Mouse (Mus musculus): ENCODE data around the gene Kif19a. TPM values are rescaled to one million over a fixed set of nuclear protein-coding genes. Genes with fewer than 3 reads are reported as not detected.
A peak's percentile ranks its signal among the peaks of the same experiment; 100 is the strongest.

The Kif19a gene
- polyA plus RNA-seq, 1 experiment from 2014 or later: 0.53 TPM

DNA sequence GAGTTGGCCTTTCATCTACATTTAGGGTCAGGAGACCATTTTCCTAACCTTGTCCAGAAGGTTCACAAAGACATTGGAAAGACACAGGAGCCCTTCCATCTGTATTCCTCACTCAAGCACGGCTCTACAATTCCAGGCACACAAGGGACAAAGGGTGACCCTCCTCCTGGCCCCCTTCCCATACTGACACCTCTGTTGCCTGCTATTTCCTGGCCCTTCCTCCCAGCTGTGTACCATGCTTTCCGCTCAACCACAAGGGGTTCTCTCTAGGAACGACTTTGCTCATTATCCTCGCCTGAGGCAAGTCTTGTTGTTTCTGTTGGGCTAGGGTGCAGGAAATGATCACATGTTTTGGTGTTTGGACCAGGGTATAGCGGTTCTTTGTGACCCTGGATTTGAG is 36.9 kb upstream of the Kif19a start:
- no peak overlapping the region for H3K27ac ChIP-seq (ENCODE audit: low read length)
- WGBS: 58% methylated on average over 5 of the region's 5 CpGs
- H3K36me3 ChIP-seq (ENCODE audit: control insufficient read depth, insufficient read depth, low read length): no peaks in the 10 kb centered on the region
- peaks cover 15% of the 10 kb centered on the region for H3K4me1 ChIP-seq (ENCODE audit: control insufficient read depth, insufficient read depth, low read length)
- no peak overlapping the region for H3K4me2 ChIP-seq (ENCODE audit: low read depth, low read length)
- H3K4me3 ChIP-seq (replicated peaks; ENCODE audit: low read length): no peak overlapping the region
- no peaks in the 10 kb centered on the region for H3K9me3 ChIP-seq (replicated peaks; ENCODE audit: control insufficient read depth, low read length)
- no peak for ATAC-seq (ENCODE audit: insufficient read depth, low FRiP score)
- no peaks in the 10 kb centered on the region for H3K27me3 ChIP-seq (ENCODE audit: control insufficient read depth, insufficient read depth, low read length)
- no peak overlapping the region for H3K9ac ChIP-seq (ENCODE audit: low read length)

DNA sequence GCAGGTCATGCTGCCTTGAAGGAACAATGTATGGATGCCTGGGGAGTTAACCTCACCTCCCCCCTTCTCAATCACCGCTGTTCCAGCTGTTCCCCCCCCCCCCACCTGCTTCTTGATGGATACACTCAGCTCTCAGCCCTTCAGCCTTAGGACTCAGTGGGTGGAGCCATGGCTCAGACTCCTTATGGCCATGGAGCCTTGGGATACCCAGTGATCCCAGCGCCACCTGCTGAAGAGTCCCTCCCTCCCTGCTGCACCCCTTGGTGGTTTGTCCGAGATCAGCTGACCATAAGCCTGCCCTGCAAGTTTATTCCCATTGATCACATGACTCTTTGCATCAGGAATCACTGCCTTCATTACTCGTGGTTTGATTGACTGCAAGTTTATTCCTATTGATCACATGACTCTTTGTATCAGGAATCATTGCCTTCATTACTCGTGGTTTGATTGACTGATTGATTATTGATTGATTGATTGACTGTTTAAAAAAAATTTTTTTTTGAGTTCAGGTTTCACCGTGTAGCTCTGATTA is 35.3 kb upstream of the Kif19a start:
- Histone ChIP-seq H3K9me3 (replicated peaks; ENCODE audit: control insufficient read depth, low read length) (no peaks in the 10 kb centered on the region), H3K27me3 (ENCODE audit: control insufficient read depth, insufficient read depth, low read length) (no peaks in the 10 kb centered on the region)
- 40% methylated on average over 6 of the region's 6 CpGs for WGBS

DNA sequence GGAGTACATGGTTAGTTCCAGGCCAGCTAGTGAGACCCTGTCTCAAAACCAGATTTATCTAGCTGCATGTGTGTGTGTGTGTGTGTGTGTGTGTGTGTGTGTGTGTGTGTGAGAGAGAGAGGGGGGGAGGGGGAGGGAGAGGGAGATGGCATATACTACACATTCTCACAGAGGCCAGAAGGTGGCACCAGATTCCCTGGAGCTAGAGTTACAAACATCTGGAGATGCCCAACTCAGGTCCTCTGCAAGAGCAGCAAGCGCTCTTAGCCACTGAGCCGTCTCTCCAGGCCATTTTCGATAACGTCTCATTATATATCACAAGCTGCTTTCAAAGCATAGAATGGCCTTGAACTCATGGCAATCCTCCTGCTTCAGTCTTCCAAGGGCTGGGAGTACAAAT is 33.5 kb upstream of the Kif19a start:
- Histone ChIP-seq H3K4me2 (ENCODE audit: low read depth, low read length) (no peak overlapping the region), H3K4me3 (replicated peaks; ENCODE audit: low read length) (no peak overlapping the region), H3K9me3 (replicated peaks; ENCODE audit: control insufficient read depth, low read length) (no peaks in the 10 kb centered on the region), H3K36me3 (ENCODE audit: control insufficient read depth, insufficient read depth, low read length) (no peaks in the 10 kb centered on the region), H3K27me3 (ENCODE audit: control insufficient read depth, insufficient read depth, low read length) (no peaks in the 10 kb centered on the region), H3K27ac (ENCODE audit: low read length) (no peak overlapping the region), H3K9ac (ENCODE audit: low read length) (no peak overlapping the region), H3K4me1 (ENCODE audit: control insufficient read depth, insufficient read depth, low read length) (peaks cover 5% of the 10 kb centered on the region)
- 91% methylated on average over 4 of the region's 4 CpGs for WGBS
- no peak for ATAC-seq (ENCODE audit: insufficient read depth, low FRiP score)

More for the DNA sequence above, 35.3 kb upstream of the Kif19a start:
- Histone ChIP-seq H3K9ac (ENCODE audit: low read length) (no peak overlapping the region), H3K4me2 (ENCODE audit: low read depth, low read length) (no peak overlapping the region), H3K4me3 (replicated peaks; ENCODE audit: low read length) (no peak overlapping the region), H3K4me1 (ENCODE audit: control insufficient read depth, insufficient read depth, low read length) (peaks cover 13% of the 10 kb centered on the region), H3K36me3 (ENCODE audit: control insufficient read depth, insufficient read depth, low read length) (no peaks in the 10 kb centered on the region), H3K27ac (ENCODE audit: low read length) (no peak overlapping the region)
- ATAC-seq (ENCODE audit: insufficient read depth, low FRiP score): no peak

DNA sequence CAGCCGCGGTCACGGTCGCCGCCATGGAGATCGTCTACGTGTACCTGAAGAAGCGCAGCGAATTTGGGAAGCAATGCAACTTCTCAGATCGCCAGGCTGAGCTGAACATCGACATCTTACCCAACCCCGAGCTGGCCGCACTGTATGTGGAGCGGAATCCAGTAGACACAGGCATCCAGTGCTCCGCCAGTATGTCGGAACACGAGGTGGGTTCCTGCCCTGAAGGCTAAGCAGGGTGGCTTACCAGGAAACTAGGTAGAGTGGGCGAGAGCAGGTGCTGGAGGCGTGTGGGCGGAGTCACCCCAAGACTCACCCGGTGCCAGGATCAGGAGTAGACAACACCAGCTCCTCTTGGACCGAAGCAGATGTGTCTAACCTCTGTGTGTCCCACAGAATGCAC is 32.3 kb upstream of the Kif19a start:
- H3K36me3 ChIP-seq (ENCODE audit: control insufficient read depth, insufficient read depth, low read length): no peaks in the 10 kb centered on the region
- WGBS: 75% methylated on average over 22 of the region's 22 CpGs
- no peak overlapping the region for H3K27ac ChIP-seq (ENCODE audit: low read length)
- H3K4me1 ChIP-seq (ENCODE audit: control insufficient read depth, insufficient read depth, low read length): no peaks in the 10 kb centered on the region
- no peaks in the 10 kb centered on the region for H3K9me3 ChIP-seq (replicated peaks; ENCODE audit: control insufficient read depth, low read length)
- no peaks in the 10 kb centered on the region for H3K27me3 ChIP-seq (ENCODE audit: control insufficient read depth, insufficient read depth, low read length)
- no peak for ATAC-seq (ENCODE audit: insufficient read depth, low FRiP score)
- no peak overlapping the region for H3K4me2 ChIP-seq (ENCODE audit: low read depth, low read length)
- H3K9ac ChIP-seq (ENCODE audit: low read length): no peak overlapping the region
- H3K4me3 ChIP-seq (replicated peaks; ENCODE audit: low read length): no peak overlapping the region

DNA sequence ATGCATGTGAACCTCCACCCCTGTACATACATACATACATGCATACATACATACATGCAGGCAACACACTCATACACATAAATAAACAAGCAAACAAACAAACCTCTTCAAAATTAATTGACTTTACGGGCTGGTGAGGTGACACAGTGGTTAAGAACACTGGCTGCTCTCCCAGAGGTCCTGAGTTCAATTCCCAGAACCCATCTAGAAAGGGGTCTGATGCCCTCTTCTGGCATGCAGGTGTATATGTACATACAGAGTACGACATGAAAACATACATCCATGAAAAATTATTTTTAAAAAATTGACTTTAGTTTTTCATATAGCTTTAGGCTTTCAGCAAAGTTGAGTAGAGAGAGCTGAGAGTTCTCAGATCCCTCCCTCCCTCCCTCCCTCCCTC is 29.1 kb upstream of the Kif19a start:
- no peak overlapping the region for H3K27ac ChIP-seq (ENCODE audit: low read length)
- no peak overlapping the region for H3K9ac ChIP-seq (ENCODE audit: low read length)
- H3K9me3 ChIP-seq (replicated peaks; ENCODE audit: control insufficient read depth, low read length): no peaks in the 10 kb centered on the region
- H3K4me3 ChIP-seq (replicated peaks; ENCODE audit: low read length): no peak overlapping the region
- WGBS: 75% methylated on average over 2 of the region's 2 CpGs
- H3K4me1 ChIP-seq (ENCODE audit: control insufficient read depth, insufficient read depth, low read length): no peaks in the 10 kb centered on the region
- H3K36me3 ChIP-seq (ENCODE audit: control insufficient read depth, insufficient read depth, low read length): no peaks in the 10 kb centered on the region
- no peaks in the 10 kb centered on the region for H3K27me3 ChIP-seq (ENCODE audit: control insufficient read depth, insufficient read depth, low read length)
- ATAC-seq (ENCODE audit: insufficient read depth, low FRiP score): no peak
- H3K4me2 ChIP-seq (ENCODE audit: low read depth, low read length): no peak overlapping the region

DNA sequence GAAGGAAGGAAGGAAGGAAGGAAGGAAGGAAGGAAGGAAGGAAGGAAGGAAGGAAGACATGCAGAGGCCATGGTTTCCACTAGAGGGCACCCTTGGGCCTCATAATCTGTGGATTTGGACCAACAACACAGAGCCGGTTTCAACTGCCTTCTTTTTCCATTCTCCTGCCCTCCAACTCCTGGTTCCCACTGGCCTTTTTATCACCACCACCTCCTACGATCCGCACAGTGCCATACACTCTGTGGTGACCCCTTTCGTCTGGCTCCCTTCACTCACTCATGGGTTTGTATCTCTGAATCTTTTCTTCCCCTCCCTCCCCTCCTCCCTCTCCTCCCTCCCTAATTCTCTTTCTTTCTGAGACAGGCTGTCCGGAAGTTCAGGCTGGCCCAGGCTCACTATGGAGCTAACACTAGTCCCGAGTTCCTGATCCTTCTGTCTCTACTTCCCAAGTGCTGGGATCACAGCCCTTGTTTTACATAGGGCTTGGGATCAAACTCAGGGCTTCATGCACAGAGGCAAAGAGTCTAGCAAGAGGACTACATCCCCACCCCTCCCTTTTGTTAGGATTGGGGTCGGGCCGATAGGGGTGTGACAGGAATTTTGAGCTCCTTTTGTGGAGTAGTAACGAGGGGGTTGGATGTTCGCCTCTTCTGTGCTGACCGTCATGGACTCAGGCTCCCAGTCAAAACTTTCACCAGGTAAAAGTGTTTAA is 28.1 kb upstream of the Kif19a start:
- WGBS: 35% methylated on average over 11 of the region's 11 CpGs
- ATAC-seq (ENCODE audit: insufficient read depth, low FRiP score): no peak
- no peak overlapping the region for H3K27ac ChIP-seq (ENCODE audit: low read length)
- H3K4me3 ChIP-seq (replicated peaks; ENCODE audit: low read length): no peak overlapping the region
- H3K27me3 ChIP-seq (ENCODE audit: control insufficient read depth, insufficient read depth, low read length): no peaks in the 10 kb centered on the region
- H3K9ac ChIP-seq (ENCODE audit: low read length): peak overlapping the region; percentile 38
- H3K4me2 ChIP-seq (ENCODE audit: low read depth, low read length): 0 out of 2 replicates have a peak overlapping the region, but pooled peaks have one; percentile 14
- no peaks in the 10 kb centered on the region for H3K4me1 ChIP-seq (ENCODE audit: control insufficient read depth, insufficient read depth, low read length)
- H3K36me3 ChIP-seq (ENCODE audit: control insufficient read depth, insufficient read depth, low read length): no peaks in the 10 kb centered on the region
- no peaks in the 10 kb centered on the region for H3K9me3 ChIP-seq (replicated peaks; ENCODE audit: control insufficient read depth, low read length)

DNA sequence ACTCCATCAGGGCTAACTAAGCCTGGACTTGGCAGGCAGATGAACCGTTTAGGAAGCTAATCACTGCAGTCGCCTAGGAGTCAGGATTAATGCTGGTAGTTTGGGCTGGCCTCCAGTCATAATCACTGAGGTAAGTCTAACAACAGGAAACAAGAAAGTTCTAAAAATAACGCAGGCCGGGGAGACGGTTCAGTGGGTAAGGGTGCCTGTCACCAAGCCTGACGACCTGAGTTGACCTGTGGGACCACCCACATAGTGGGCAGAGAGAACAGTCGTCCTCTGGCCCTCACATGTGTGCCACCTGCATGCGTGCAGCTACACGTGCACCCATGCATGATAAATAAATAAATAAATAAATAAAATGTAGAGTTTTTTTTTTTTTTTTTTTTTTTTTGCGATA is 24.6 kb upstream of the Kif19a start:
- H3K4me3 ChIP-seq (replicated peaks; ENCODE audit: low read length): no peak overlapping the region
- no peak overlapping the region for H3K27ac ChIP-seq (ENCODE audit: low read length)
- ATAC-seq (ENCODE audit: insufficient read depth, low FRiP score): no peak

DNA sequence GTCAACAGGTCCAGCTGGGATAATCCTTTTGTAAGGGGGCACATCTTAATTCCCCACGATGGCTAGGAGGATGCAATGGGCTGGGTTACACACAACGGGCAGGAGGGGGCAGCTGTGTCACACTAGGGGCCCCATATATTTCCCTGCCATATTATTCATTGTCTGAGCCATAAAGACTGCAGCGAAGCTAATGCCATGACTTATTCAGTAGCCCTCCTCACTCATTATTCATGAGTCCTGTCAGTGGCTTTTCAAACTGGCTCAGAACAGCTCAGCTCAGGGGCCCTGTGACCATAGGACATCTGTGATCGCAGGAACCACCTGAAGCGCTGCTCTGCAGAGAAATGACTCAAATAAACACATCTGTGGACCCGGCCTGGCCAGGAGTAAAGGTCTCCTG is 23.7 kb upstream of the Kif19a start:
- ATAC-seq (ENCODE audit: insufficient read depth, low FRiP score): no peak
- WGBS: 40% methylated on average over 6 of the region's 6 CpGs

More for the DNA sequence above, 24.6 kb upstream of the Kif19a start:
- no peak overlapping the region for H3K4me2 ChIP-seq (ENCODE audit: low read depth, low read length)
- no peaks in the 10 kb centered on the region for H3K36me3 ChIP-seq (ENCODE audit: control insufficient read depth, insufficient read depth, low read length)
- H3K9ac ChIP-seq (ENCODE audit: low read length): no peak overlapping the region
- no peaks in the 10 kb centered on the region for H3K9me3 ChIP-seq (replicated peaks; ENCODE audit: control insufficient read depth, low read length)
- 43% methylated on average over 10 of the region's 10 CpGs for WGBS
- no peaks in the 10 kb centered on the region; the same call in 1 of the 2 replicates for H3K4me1 ChIP-seq (ENCODE audit: control insufficient read depth, insufficient read depth, low read length)
- no peaks in the 10 kb centered on the region for H3K27me3 ChIP-seq (ENCODE audit: control insufficient read depth, insufficient read depth, low read length)

DNA sequence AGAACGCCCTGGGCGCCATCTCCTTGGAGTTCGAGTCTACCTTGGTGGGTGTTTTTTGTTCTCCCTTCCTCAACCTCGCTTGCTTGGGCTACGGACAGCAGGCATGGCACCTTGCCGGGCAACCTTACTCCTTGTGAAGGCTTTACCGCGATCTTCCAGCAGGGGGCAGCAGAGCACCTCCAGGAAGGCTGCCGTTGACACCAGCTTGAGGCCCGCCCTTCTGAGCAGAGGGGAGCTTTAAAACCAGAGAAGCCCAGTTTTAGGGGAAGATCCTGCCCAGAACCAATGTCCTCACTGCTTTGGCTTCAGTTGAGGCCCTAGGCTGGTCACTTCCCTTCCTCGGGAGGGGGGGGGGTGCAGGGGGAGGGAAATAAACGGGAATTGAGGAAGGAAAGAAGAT is 20.1 kb upstream of the Kif19a start:
- Histone ChIP-seq H3K27ac (ENCODE audit: low read length) (no peak overlapping the region), H3K4me1 (ENCODE audit: control insufficient read depth, insufficient read depth, low read length) (no peaks in the 10 kb centered on the region; the same call in 1 of the 2 replicates), H3K27me3 (ENCODE audit: control insufficient read depth, insufficient read depth, low read length) (no peaks in the 10 kb centered on the region), H3K9ac (ENCODE audit: low read length) (peak overlapping the region; percentile 55; the same call in 1 of the 2 replicates), H3K4me2 (ENCODE audit: low read depth, low read length) (peak overlapping the region; percentile 9), H3K9me3 (replicated peaks; ENCODE audit: control insufficient read depth, low read length) (no peaks in the 10 kb centered on the region), H3K4me3 (replicated peaks; ENCODE audit: low read length) (0 out of 2 replicates have a peak overlapping the region, but pooled peaks have one; percentile 2), H3K36me3 (ENCODE audit: control insufficient read depth, insufficient read depth, low read length) (no peaks in the 10 kb centered on the region)
- ATAC-seq (ENCODE audit: insufficient read depth, low FRiP score): peak; percentile 27; the same call in 1 of the 2 replicates
- 1% methylated on average over 12 of the region's 12 CpGs for WGBS

More for the DNA sequence above, 23.7 kb upstream of the Kif19a start:
- H3K9me3 ChIP-seq (replicated peaks; ENCODE audit: control insufficient read depth, low read length): no peaks in the 10 kb centered on the region
- no peak overlapping the region for H3K4me2 ChIP-seq (ENCODE audit: low read depth, low read length)
- H3K9ac ChIP-seq (ENCODE audit: low read length): no peak overlapping the region
- no peaks in the 10 kb centered on the region for H3K27me3 ChIP-seq (ENCODE audit: control insufficient read depth, insufficient read depth, low read length)
- no peak overlapping the region for H3K4me3 ChIP-seq (replicated peaks; ENCODE audit: low read length)
- no peaks in the 10 kb centered on the region for H3K36me3 ChIP-seq (ENCODE audit: control insufficient read depth, insufficient read depth, low read length)
- H3K4me1 ChIP-seq (ENCODE audit: control insufficient read depth, insufficient read depth, low read length): no peaks in the 10 kb centered on the region; the same call in 1 of the 2 replicates
- H3K27ac ChIP-seq (ENCODE audit: low read length): no peak overlapping the region

All from stomach, embryonic 16.5 days (tissue).